Mouse (Mus musculus) small intestine, adult 2 months (tissue): ENCODE measurements around the gene Ttc37. TPM values are rescaled to one million over a fixed set of nuclear protein-coding genes. Genes with fewer than 3 reads are reported as not detected.

Experiments used
- H3K27ac ChIP-seq: fragments of 200-500 bp; 2 replicates; pipeline ENCODE4 v1.5.1; 2012; ENCODE audit warnings: low read depth, low read length, control low read depth, inconsistent platforms; ENCODE audit not compliant: insufficient read depth
- H3K27me3 ChIP-seq: fragments of 200-500 bp; 2 replicates; pipeline ENCODE4 v1.6.1; 2012; ENCODE audit warnings: mild to moderate bottlenecking, moderate library complexity, low read length, inconsistent platforms; ENCODE audit not compliant: control insufficient read depth, insufficient read depth
- H3K36me3 ChIP-seq: fragments of 200-500 bp; 2 replicates; pipeline ENCODE4 v1.6.1; 2012; ENCODE audit warnings: mild to moderate bottlenecking, low read length, control low read depth, inconsistent platforms; ENCODE audit not compliant: control insufficient read depth, insufficient read depth
- H3K4me1 ChIP-seq: fragments of 200-500 bp; 2 replicates; pipeline ENCODE4 v1.6.1; 2012; ENCODE audit warnings: low read length, inconsistent platforms, mixed read lengths; ENCODE audit not compliant: control insufficient read depth, insufficient read depth, insufficient read length
- H3K4me3 ChIP-seq: fragments of 200-500 bp; 2 replicates; pipeline ENCODE4 v1.5.1; 2012; ENCODE audit warnings: low read depth, mild to moderate bottlenecking, control low read depth, inconsistent platforms, low read length, moderate library complexity
- CTCF ChIP-seq: fragments of 200-500 bp; IDR thresholded peaks from 2 replicates; pipeline ENCODE4 v1.5.1; 2012; ENCODE audit warnings: low read depth, mild to moderate bottlenecking, control low read depth, inconsistent platforms, low read length, moderate library complexity, mixed read lengths; ENCODE audit not compliant: insufficient replicate concordance, insufficient read length; ENCODE audit errors: extremely low read depth
- POLR2A ChIP-seq: fragments of 200-500 bp; IDR thresholded peaks from 2 replicates; pipeline ENCODE4 v1.6.1; 2012; ENCODE audit warnings: low read depth, mild to moderate bottlenecking, control low read depth, inconsistent platforms, low read length, moderate library complexity
- WGBS: fragments of 180-500 bp; shearing (Covaris S2); methylation state at CpG from one replicate; pipeline ENCODE4 v1.1.7; 2018; 5-methylcytosine and 5-hydroxymethylcytosine counted together
- polyA plus RNA-seq: library from polyadenylated mRNA; depleted of rRNA; stranded (reverse); fragments of >200 nt; gene quantifications from 2 replicates; pipeline ENCODE4 v1.2.3, GENCODE M21; 2012; rRNA removed

Ttc37 gene
- polyA plus RNA-seq, 1 experiment = 4.5 TPM

GRCm38 (mm10) chr13:76195431-76196138, 97.1 kb downstream of the Ttc37 start:
- Histone ChIP-seq H3K27ac (no peak overlapping the region), H3K4me3 (no peak overlapping the region), H3K4me1 (no peaks in the 10 kb centered on the region), H3K36me3 (peaks cover 9% of the 10 kb centered on the region; the same call in 1 of the 2 replicates), H3K27me3 (no peaks in the 10 kb centered on the region)
- WGBS = 94% methylated on average over 8 of the region's 8 CpGs
- TF ChIP-seq POLR2A (no peak), CTCF (no peak)

- no peak for TF ChIP-seq CTCF
- TF ChIP-seq POLR2A = no peak
- no peaks in the 10 kb centered on the region for H3K4me1 ChIP-seq
- H3K27me3 ChIP-seq = no peaks in the 10 kb centered on the region
- H3K4me3 ChIP-seq = no peak overlapping the region
- 0 out of 2 replicates have a peak, but pooled peaks cover 4% of the 10 kb centered on the region for H3K36me3 ChIP-seq
- H3K27ac ChIP-seq = no peak overlapping the region
- 77% methylated on average over 3 of the region's 3 CpGs for WGBS
Measured at GRCm38 (mm10) chr13:76197297-76197848, 98.8 kb downstream of the Ttc37 start.

GRCm38 (mm10) chr13:76199943-76200342, 101.4 kb downstream of the Ttc37 start:
- no peak overlapping the region for H3K27ac ChIP-seq
- no peaks in the 10 kb centered on the region for H3K4me1 ChIP-seq
- TF ChIP-seq CTCF = no peak
- TF ChIP-seq POLR2A = no peak
- no peaks in the 10 kb centered on the region for H3K27me3 ChIP-seq
- 77% methylated on average over 4 of the region's 4 CpGs for WGBS
- H3K36me3 ChIP-seq = 0 out of 2 replicates have a peak, but pooled peaks cover 4% of the 10 kb centered on the region
- H3K4me3 ChIP-seq = no peak overlapping the region

- no peak overlapping the region for H3K4me3 ChIP-seq
- no peaks in the 10 kb centered on the region for H3K36me3 ChIP-seq
- 74% methylated on average over 2 of the region's 2 CpGs for WGBS
- no peaks in the 10 kb centered on the region for H3K27me3 ChIP-seq
- no peaks in the 10 kb centered on the region for H3K4me1 ChIP-seq
- no peak overlapping the region for H3K27ac ChIP-seq
- TF ChIP-seq POLR2A = no peak
- no peak for TF ChIP-seq CTCF
Measured at GRCm38 (mm10) chr13:76214928-76215327, 116.4 kb downstream of the Ttc37 start.

- WGBS = 43% methylated on average over 2 of the region's 2 CpGs
- H3K27ac ChIP-seq = no peak overlapping the region
- no peaks in the 10 kb centered on the region for H3K4me1 ChIP-seq
- H3K4me3 ChIP-seq = no peak overlapping the region
- H3K36me3 ChIP-seq = no peaks in the 10 kb centered on the region
- H3K27me3 ChIP-seq = no peaks in the 10 kb centered on the region
- TF ChIP-seq POLR2A (no peak), CTCF (no peak)
Measured at GRCm38 (mm10) chr13:76215397-76215796, 116.9 kb downstream of the Ttc37 start.

Other genes starting within 250 kb of the Ttc37 start
- gene Rhobtb3, start 154.8 kb upstream of the Ttc37 start, polyA plus RNA-seq = 3.9 and 8.3 TPM in 2 replicates
- not detected in 2 replicates for gene Spata9, start 131.6 kb upstream of the Ttc37 start, polyA plus RNA-seq
- gene Rfesd, start 80.0 kb upstream of the Ttc37 start, polyA plus RNA-seq = 1.5 and 2.0 TPM in 2 replicates
- 0.05 TPM in 1 of 2 replicates, not detected in the other for gene Gpr150, start 41.7 kb upstream of the Ttc37 start, polyA plus RNA-seq
- 0.93 and 1.2 TPM in 2 replicates for gene Arsk, start 74 bp upstream of the Ttc37 start, polyA plus RNA-seq
- not detected in 2 replicates for gene Fam81b, start 206.3 kb downstream of the Ttc37 start, polyA plus RNA-seq